ENCODE assay signal across 8 mouse cellular contexts in genomic region chr11:54354595-54355563, GRCm38 (mm10). TPM values are rescaled to one million over a fixed set of nuclear protein-coding genes. Genes with fewer than 3 reads are reported as not detected.
DNase-seq lines count a peak whose midpoint lies in the region; ATAC-seq and TF ChIP-seq lines count a peak whose summit lies in the region.

No protein-coding gene starts in this region.

- WGBS in embryonic facial prominence, embryonic 14.5 days, result 41% methylated on average over 15 of the region's 15 CpGs
- WGBS in midbrain, embryonic 11.5 days, result 49% methylated on average over 15 of the region's 15 CpGs

- H3K27ac ChIP-seq in embryonic facial prominence, embryonic 14.5 days (replicated peaks; ENCODE audit: low read depth, low read length), result no peak overlapping the region
- H3K27ac ChIP-seq in layer of hippocampus, adult 2 months, result peak overlapping the region; percentile 84
- no peak overlapping the region for H3K27ac ChIP-seq in midbrain, embryonic 11.5 days (ENCODE audit: low read depth, low read length)

- H3K4me2 ChIP-seq in embryonic facial prominence, embryonic 14.5 days (ENCODE audit: low read depth, low read length), result no peak overlapping the region
- H3K4me2 ChIP-seq in midbrain, embryonic 11.5 days, result no peak overlapping the region

- peak; percentile 15 to 75 for DNase-seq in adrenal gland, adult (ENCODE audit: inconsistent age in 2 of 2, low spot score in 1 of 2)
- DNase-seq in adrenal gland, postnatal 4 days (ENCODE audit: low spot score in 2 of 2), result no peak
- DNase-seq in urinary bladder, postnatal 14 days (ENCODE audit: low spot score), result peak; percentile 14
- DNase-seq in urinary bladder, adult 2 months (ENCODE audit: low spot score), result no peak
- DNase-seq in embryonic facial prominence, embryonic 14.5 days (ENCODE audit: low spot score), result peak; percentile 77
- DNase-seq in layer of hippocampus, adult 2 months (ENCODE audit: low spot score in 2 of 2), result peak; percentile 37 to 52
- DNase-seq in midbrain, embryonic 11.5 days (ENCODE audit: low spot score, missing footprints), result peak; percentile 91
- peak; percentile 39 for DNase-seq in thymus, postnatal 14 days

- no peaks in the 10 kb centered on the region for H3K9me3 ChIP-seq in embryonic facial prominence, embryonic 14.5 days (ENCODE audit: control insufficient read depth, low read length)
- no peaks in the 10 kb centered on the region; the same call in 1 of the 2 replicates for H3K9me3 ChIP-seq in midbrain, embryonic 11.5 days (ENCODE audit: control insufficient read depth, low read length)

- no peaks in the 10 kb centered on the region for H3K27me3 ChIP-seq in embryonic facial prominence, embryonic 14.5 days (replicated peaks; ENCODE audit: control insufficient read depth, insufficient read depth, low read length)
- no peaks in the 10 kb centered on the region for H3K27me3 ChIP-seq in midbrain, embryonic 11.5 days (ENCODE audit: control insufficient read depth, insufficient read depth, low read length)

- H3K9ac ChIP-seq in embryonic facial prominence, embryonic 14.5 days (ENCODE audit: low read depth, low read length), result no peak overlapping the region
- H3K9ac ChIP-seq in midbrain, embryonic 11.5 days (ENCODE audit: low read length), result no peak overlapping the region

- no peaks in the 10 kb centered on the region for H3K36me3 ChIP-seq in embryonic facial prominence, embryonic 14.5 days (ENCODE audit: control insufficient read depth, insufficient read depth, low read length)
- no peaks in the 10 kb centered on the region for H3K36me3 ChIP-seq in midbrain, embryonic 11.5 days (ENCODE audit: control insufficient read depth, insufficient read depth, low read length)

- no peak overlapping the region for H3K4me3 ChIP-seq in embryonic facial prominence, embryonic 14.5 days (ENCODE audit: low read depth, low read length)
- no peak overlapping the region for H3K4me3 ChIP-seq in layer of hippocampus, adult 2 months
- no peak overlapping the region for H3K4me3 ChIP-seq in midbrain, embryonic 11.5 days (ENCODE audit: low read depth, low read length)

- peak; percentile 71 for TF ChIP-seq CTCF in layer of hippocampus, adult 2 months (conservative IDR thresholded peaks at IDR 0.05)

- H3K4me1 ChIP-seq in embryonic facial prominence, embryonic 14.5 days (ENCODE audit: control insufficient read depth, insufficient read depth, low read length), result no peaks in the 10 kb centered on the region
- peaks cover 14% of the 10 kb centered on the region for H3K4me1 ChIP-seq in midbrain, embryonic 11.5 days (ENCODE audit: control insufficient read depth, insufficient read depth, low read length)

- ATAC-seq in embryonic facial prominence, embryonic 14.5 days (ENCODE audit: low read depth), result peak; percentile 86
- peak; percentile 73 for ATAC-seq in midbrain, embryonic 11.5 days (ENCODE audit: low FRiP score)

RNA-seq across cellular contexts. Expression of gene Meikin, which starts 15.6 kb away (rescaled TPM):
- not detected for total RNA-seq in adrenal gland, postnatal 4 days (2021)
- polyA plus RNA-seq in urinary bladder, adult 2 months (2012; rRNA removed), result not detected in 2 replicates
- polyA plus RNA-seq in embryonic facial prominence, embryonic 14.5 days (2014; fragmentation: Nextera tagmentation; extraction: Ambion mirVana), result not detected in 2 replicates
- not detected for total RNA-seq in layer of hippocampus, adult 2 months (2021)
- not detected in 2 replicates for polyA plus RNA-seq in midbrain, embryonic 11.5 days (2014; fragmentation: Nextera tagmentation; extraction: Ambion mirVana)

RNA-seq across cellular contexts. Expression of gene Acsl6, which starts 51.3 kb away (rescaled TPM):
- total RNA-seq in adrenal gland, postnatal 4 days (2021), result 1 to 10 TPM; 3.6 to 7.2 TPM
- 0.96 and 1.1 TPM in 2 replicates for polyA plus RNA-seq in urinary bladder, adult 2 months (2012; rRNA removed)
- 2.3 and 3.2 TPM in 2 replicates for polyA plus RNA-seq in embryonic facial prominence, embryonic 14.5 days (2014; fragmentation: Nextera tagmentation; extraction: Ambion mirVana)
- 100 to 1,000 TPM; 188 to 202 TPM for total RNA-seq in layer of hippocampus, adult 2 months (2021)
- polyA plus RNA-seq in midbrain, embryonic 11.5 days (2014; fragmentation: Nextera tagmentation; extraction: Ambion mirVana), result 20.4 and 22.4 TPM in 2 replicates

Comparison
In these comparisons a context has a peak if more than half of its experiments do, and no peak if none do; other contexts are left out.
1. DNase-seq: peak in adrenal gland, adult (2 of 2), urinary bladder, postnatal 14 days (single experiment), embryonic facial prominence, embryonic 14.5 days (single experiment), layer of hippocampus, adult 2 months (2 of 2), midbrain, embryonic 11.5 days (single experiment) and thymus, postnatal 14 days (single experiment); none in adrenal gland, postnatal 4 days (0 of 2) and urinary bladder, adult 2 months (single experiment).